Mouse (Mus musculus): ENCODE data around the gene Tdrd3. TPM values are rescaled to one million over a fixed set of nuclear protein-coding genes. Genes with fewer than 3 reads are reported as not detected.

The Tdrd3 gene
- polyA plus RNA-seq, 1 experiment from 2014 or later, result 44.1 TPM

- Histone ChIP-seq H3K27me3 (no peaks in the 10 kb centered on the region), H3K4me3 (no peak overlapping the region), H3K4me2 (replicated peaks) (no peak overlapping the region), H3K4me1 (no peaks in the 10 kb centered on the region), H3K27ac (no peak overlapping the region), H3K9ac (no peak overlapping the region), H3K9me3 (replicated peaks) (no peaks in the 10 kb centered on the region), H3K36me3 (no peaks in the 10 kb centered on the region)
- WGBS, result 18% methylated on average over 11 of the region's 11 CpGs
- ATAC-seq (ENCODE audit: low FRiP score), result peak; percentile 62
Measured at GRCm38 (mm10) chr14:87463963-87464654, 47.7 kb downstream of the Tdrd3 start.

DNA sequence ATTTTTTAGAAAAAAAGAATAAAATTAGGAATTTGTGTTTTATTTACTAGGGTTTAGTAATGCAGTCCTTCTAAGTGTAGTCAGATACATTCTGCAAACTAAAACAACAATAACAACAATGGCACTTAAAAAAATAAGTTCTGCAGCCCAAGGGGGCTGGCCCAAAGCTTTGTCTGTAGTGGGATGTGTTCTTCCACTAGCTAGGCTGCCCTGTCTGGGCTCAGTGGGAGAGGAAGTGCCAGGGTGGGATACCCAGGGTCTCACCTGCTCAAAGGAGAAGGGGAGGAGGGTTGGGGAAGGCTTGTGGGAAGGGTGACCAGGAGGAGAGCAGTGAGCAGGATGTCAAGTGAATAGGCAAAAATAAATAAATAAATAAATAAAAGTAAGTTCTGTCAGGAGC is 48.2 kb downstream of the Tdrd3 start:
- Histone ChIP-seq H3K9ac (no peak overlapping the region), H3K36me3 (no peaks in the 10 kb centered on the region), H3K4me3 (no peak overlapping the region), H3K4me2 (replicated peaks) (no peak overlapping the region), H3K9me3 (replicated peaks) (no peaks in the 10 kb centered on the region), H3K4me1 (no peaks in the 10 kb centered on the region), H3K27ac (no peak overlapping the region), H3K27me3 (no peaks in the 10 kb centered on the region)
- ATAC-seq (ENCODE audit: low FRiP score), result peak; percentile 33; the same call in 1 of the 2 replicates

- ATAC-seq (ENCODE audit: low FRiP score), result 0 out of 2 replicates have a peak, but pooled peaks have one; percentile 38
- no peaks in the 10 kb centered on the region for H3K9me3 ChIP-seq (replicated peaks)
Measured at GRCm38 (mm10) chr14:87467586-87467985, 51.1 kb downstream of the Tdrd3 start.

DNA sequence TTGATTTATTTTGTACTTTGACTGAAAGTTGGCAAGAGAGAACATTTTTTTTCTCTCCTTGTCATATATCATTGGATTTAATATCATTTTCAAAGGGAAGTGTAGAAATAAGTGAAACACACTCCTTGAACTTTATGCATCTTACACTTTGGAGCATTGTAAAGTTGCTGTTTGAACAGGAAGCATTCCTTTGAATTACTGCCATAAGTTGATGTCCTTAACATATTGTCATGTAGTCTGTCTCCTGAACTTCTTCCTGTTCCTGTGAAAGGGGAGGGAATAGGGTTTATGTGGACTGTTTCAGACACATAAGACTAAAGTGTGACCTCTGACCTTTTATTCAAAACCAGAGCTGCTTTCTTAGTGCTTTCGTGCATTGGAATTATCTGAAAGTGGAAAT is 55.1 kb downstream of the Tdrd3 start:
- H3K4me1 ChIP-seq, result no peaks in the 10 kb centered on the region
- H3K27me3 ChIP-seq, result no peaks in the 10 kb centered on the region
- H3K9ac ChIP-seq, result no peak overlapping the region
- WGBS, result 74% methylated on average over 1 of the region's 1 CpGs
- ATAC-seq (ENCODE audit: low FRiP score), result no peak
- H3K27ac ChIP-seq, result no peak overlapping the region
- no peaks in the 10 kb centered on the region for H3K9me3 ChIP-seq (replicated peaks)
- 0 out of 2 replicates have a peak, but pooled peaks cover 3% of the 10 kb centered on the region for H3K36me3 ChIP-seq
- no peak overlapping the region for H3K4me3 ChIP-seq
- no peak overlapping the region for H3K4me2 ChIP-seq (replicated peaks)

More at GRCm38 (mm10) chr14:87467586-87467985, 51.1 kb downstream of the Tdrd3 start:
- H3K4me1 ChIP-seq, result no peaks in the 10 kb centered on the region
- H3K36me3 ChIP-seq, result no peaks in the 10 kb centered on the region
- no peaks in the 10 kb centered on the region for H3K27me3 ChIP-seq
- no peak overlapping the region for H3K4me3 ChIP-seq
- H3K27ac ChIP-seq, result no peak overlapping the region
- H3K4me2 ChIP-seq (replicated peaks), result no peak overlapping the region
- H3K9ac ChIP-seq, result no peak overlapping the region
- WGBS, result 83% methylated on average over 12 of the region's 12 CpGs

DNA sequence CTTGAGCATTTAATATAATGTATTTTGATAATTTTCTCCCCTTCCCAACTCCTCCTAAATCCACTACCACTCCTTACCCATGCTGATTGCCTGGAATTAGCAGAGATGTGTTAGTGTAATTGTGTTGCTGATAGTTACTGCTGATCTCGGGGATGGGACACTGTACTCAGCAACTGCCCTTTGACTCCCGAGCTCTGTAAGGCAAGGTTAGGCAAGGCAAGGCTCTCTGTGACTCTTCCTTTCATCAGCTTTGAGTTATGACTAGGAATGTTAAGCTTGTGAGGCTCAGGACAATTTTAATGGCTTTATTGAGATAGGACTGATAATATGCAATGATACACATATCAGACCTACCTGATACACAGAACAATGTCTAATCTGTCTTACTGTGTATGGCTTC is 56.3 kb downstream of the Tdrd3 start:
- 78% methylated on average over 2 of the region's 2 CpGs for WGBS
- H3K27me3 ChIP-seq, result no peaks in the 10 kb centered on the region
- no peak overlapping the region for H3K4me3 ChIP-seq
- H3K27ac ChIP-seq, result no peak overlapping the region
- H3K9ac ChIP-seq, result no peak overlapping the region
- 0 out of 2 replicates have a peak, but pooled peaks cover 3% of the 10 kb centered on the region for H3K36me3 ChIP-seq
- H3K4me1 ChIP-seq, result no peaks in the 10 kb centered on the region
- H3K4me2 ChIP-seq (replicated peaks), result no peak overlapping the region
- no peak for ATAC-seq (ENCODE audit: low FRiP score)
- no peaks in the 10 kb centered on the region for H3K9me3 ChIP-seq (replicated peaks)

DNA sequence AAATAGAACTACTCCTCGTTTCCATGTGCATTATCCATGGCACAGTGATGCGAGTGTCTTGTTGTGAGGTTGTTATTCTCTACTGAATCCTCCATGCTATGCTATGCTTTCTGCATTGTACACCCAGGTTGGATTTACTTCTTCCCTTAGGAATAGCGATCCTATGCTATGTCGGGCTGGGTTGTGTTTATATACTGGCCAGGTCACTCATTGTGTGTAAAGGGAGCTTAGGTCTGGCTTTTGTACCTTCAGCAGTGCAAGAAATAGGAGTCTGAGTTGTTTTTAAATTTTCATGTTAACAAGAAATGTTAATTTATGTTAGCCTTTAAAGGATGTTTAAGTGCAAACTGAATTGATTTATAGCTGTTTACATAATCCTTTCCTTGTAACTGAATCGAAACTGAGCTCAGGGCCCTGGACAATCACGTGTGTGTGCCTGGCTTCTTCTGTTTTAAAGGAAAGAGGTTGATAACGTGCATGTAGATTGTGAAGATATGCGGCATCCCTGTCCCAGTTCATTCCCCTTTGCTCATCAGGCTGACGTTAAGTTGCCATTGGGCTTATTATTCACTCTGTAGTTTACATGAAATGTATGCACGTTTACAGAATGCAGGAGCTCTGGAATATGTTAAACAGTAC is 59.4 kb downstream of the Tdrd3 start:
- H3K9ac ChIP-seq, result no peak overlapping the region
- H3K4me1 ChIP-seq, result no peaks in the 10 kb centered on the region
- 87% methylated on average over 10 of the region's 10 CpGs for WGBS
- H3K27me3 ChIP-seq, result no peaks in the 10 kb centered on the region
- no peak overlapping the region for H3K4me3 ChIP-seq
- H3K4me2 ChIP-seq (replicated peaks), result no peak overlapping the region
- no peak overlapping the region for H3K27ac ChIP-seq
- no peaks in the 10 kb centered on the region for H3K9me3 ChIP-seq (replicated peaks)
- peaks cover 3% of the 10 kb centered on the region; the same call in 1 of the 2 replicates for H3K36me3 ChIP-seq
- no peak for ATAC-seq (ENCODE audit: low FRiP score)

DNA sequence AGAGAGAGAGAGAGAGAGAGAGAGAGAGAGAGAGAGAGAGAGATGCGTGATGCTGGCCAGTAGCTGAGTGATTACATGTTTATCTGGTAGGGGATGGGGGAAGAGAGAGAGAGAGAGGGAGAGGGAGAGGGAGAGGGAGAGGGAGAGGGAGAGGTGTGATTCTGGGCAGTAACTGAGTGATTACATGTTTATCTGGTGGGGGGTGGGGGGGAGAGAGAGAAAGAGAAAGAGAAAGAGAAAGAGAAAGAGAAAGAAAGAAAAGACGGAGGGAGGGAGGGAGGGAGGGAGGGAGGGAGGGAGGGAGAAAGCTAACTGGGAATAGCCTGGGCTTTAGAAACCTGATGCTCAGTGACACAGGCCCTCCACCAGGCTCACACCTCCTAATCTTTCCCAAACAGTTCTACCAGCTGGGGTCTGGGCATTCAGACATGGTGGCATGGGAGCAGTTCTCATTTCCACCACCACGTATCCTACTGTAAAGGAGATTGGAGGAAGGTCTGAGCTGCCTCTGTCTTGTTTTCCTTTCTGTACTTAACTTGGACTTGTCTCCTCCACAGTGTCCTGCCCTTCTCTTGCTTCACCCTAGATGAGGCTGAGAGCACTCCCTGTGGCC is 62.0 kb downstream of the Tdrd3 start:
- Histone ChIP-seq H3K36me3 (peaks cover 9% of the 10 kb centered on the region), H3K4me2 (replicated peaks) (no peak overlapping the region), H3K9me3 (replicated peaks) (no peaks in the 10 kb centered on the region), H3K27ac (no peak overlapping the region), H3K9ac (no peak overlapping the region), H3K4me3 (no peak overlapping the region), H3K27me3 (no peaks in the 10 kb centered on the region), H3K4me1 (no peaks in the 10 kb centered on the region)
- no peak for ATAC-seq (ENCODE audit: low FRiP score)
- WGBS, result 75% methylated on average over 2 of the region's 3 CpGs

- ATAC-seq (ENCODE audit: low FRiP score), result no peak
- WGBS, result 90% methylated on average over 3 of the region's 3 CpGs
- Histone ChIP-seq H3K9ac (no peak overlapping the region), H3K9me3 (replicated peaks) (no peaks in the 10 kb centered on the region), H3K4me1 (no peaks in the 10 kb centered on the region), H3K4me3 (no peak overlapping the region), H3K4me2 (replicated peaks) (no peak overlapping the region), H3K36me3 (peaks cover 13% of the 10 kb centered on the region), H3K27me3 (no peaks in the 10 kb centered on the region), H3K27ac (no peak overlapping the region)
Measured at GRCm38 (mm10) chr14:87485888-87486287, 69.4 kb downstream of the Tdrd3 start.

GRCm38 (mm10) chr14:87497955-87498594 is 81.6 kb downstream of the Tdrd3 start:
- 92% methylated on average over 11 of the region's 11 CpGs for WGBS

DNA sequence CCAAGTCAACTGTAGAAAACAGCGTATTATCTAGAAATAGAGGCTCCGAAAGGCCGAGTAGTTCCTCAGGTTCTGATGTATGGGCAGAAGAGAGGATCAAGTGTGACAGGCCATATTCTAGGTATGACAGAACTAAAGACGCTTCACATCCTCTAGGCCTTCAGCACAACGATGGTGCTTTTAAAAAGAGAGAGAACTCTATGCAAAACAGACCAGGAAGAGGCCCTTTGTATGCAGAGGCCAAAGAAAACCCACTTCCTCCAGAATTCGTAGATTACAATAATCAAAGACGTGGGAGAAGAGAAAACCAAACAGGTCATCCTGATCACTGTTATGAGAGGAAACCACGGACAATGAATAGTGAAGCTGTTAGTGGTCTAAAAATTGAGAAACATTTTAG is 89.5 kb downstream of the Tdrd3 start:
- Histone ChIP-seq H3K4me1 (no peaks in the 10 kb centered on the region), H3K9ac (no peak overlapping the region), H3K9me3 (replicated peaks) (no peaks in the 10 kb centered on the region), H3K27me3 (no peaks in the 10 kb centered on the region), H3K4me3 (no peak overlapping the region), H3K36me3 (peaks cover 13% of the 10 kb centered on the region), H3K4me2 (replicated peaks) (no peak overlapping the region), H3K27ac (no peak overlapping the region)
- no peak for ATAC-seq (ENCODE audit: low FRiP score)
- 92% methylated on average over 8 of the region's 8 CpGs for WGBS

More at GRCm38 (mm10) chr14:87497955-87498594, 81.6 kb downstream of the Tdrd3 start:
- Histone ChIP-seq H3K36me3 (0 out of 2 replicates have a peak, but pooled peaks cover 4% of the 10 kb centered on the region), H3K4me1 (no peaks in the 10 kb centered on the region), H3K9me3 (replicated peaks) (no peaks in the 10 kb centered on the region), H3K4me2 (replicated peaks) (no peak overlapping the region), H3K9ac (no peak overlapping the region), H3K27me3 (no peaks in the 10 kb centered on the region), H3K27ac (no peak overlapping the region), H3K4me3 (no peak overlapping the region)
- no peak for ATAC-seq (ENCODE audit: low FRiP score)

DNA sequence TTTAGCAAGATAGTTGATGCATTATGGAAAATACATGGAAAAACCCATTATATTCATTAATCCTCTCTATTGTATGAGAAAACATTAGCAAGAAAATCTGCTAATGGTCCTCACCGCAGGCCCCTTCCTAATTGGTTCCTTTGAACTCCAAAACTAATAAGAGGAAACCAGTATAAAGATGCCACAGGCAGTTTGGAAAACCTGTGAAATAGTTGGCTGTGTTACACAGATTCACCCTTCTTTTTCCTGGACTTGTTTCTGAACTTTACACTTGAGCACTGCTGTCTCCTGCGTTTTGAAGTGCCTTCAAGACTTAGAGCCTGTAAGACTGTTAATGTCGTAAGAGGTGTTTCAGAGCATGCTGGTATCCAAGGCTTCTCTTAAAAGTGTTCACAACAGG is 98.8 kb downstream of the Tdrd3 start:
- H3K27ac ChIP-seq, result no peak overlapping the region
- WGBS, result 84% methylated on average over 3 of the region's 3 CpGs
- H3K27me3 ChIP-seq, result no peaks in the 10 kb centered on the region
- ATAC-seq (ENCODE audit: low FRiP score), result no peak
- H3K4me3 ChIP-seq, result no peak overlapping the region
- H3K4me1 ChIP-seq, result no peaks in the 10 kb centered on the region
- H3K9me3 ChIP-seq (replicated peaks), result no peaks in the 10 kb centered on the region
- no peak overlapping the region for H3K9ac ChIP-seq
- H3K4me2 ChIP-seq (replicated peaks), result no peak overlapping the region
- H3K36me3 ChIP-seq, result no peaks in the 10 kb centered on the region

DNA sequence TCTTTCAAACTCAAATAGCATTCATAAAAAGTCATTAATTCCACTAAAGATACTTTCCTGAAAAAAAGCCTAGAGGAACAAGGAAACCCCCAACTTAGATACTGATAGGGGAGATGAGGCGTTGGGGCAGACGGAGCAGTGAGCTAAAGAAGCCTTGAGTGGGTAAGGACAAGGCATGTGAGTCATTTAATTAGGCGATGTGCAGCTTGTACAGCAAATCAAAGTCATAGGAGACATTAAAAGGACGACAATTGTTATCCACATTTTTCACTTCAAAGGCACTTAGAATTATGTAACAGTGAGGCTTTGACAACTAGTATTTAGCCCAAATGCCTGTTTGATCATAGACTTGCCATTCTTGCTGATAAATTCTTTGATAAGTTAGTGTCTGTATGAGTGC is 100.9 kb downstream of the Tdrd3 start:
- H3K4me3 ChIP-seq, result no peak overlapping the region
- no peaks in the 10 kb centered on the region for H3K9me3 ChIP-seq (replicated peaks)
- H3K4me1 ChIP-seq, result no peaks in the 10 kb centered on the region
- WGBS, result 87% methylated on average over 4 of the region's 4 CpGs
- H3K4me2 ChIP-seq (replicated peaks), result no peak overlapping the region
- no peak overlapping the region for H3K27ac ChIP-seq
- no peaks in the 10 kb centered on the region for H3K27me3 ChIP-seq
- H3K36me3 ChIP-seq, result no peaks in the 10 kb centered on the region
- no peak for ATAC-seq (ENCODE audit: low FRiP score)
- no peak overlapping the region for H3K9ac ChIP-seq

All from hindbrain, embryonic 12.5 days (tissue).